In genomic region chr3:103382872-103383567, GRCm38 (mm10) we compare ENCODE assay signal across 8 mouse cellular contexts.
DNase-seq lines count a peak whose midpoint lies in the region; ATAC-seq and TF ChIP-seq lines count a peak whose summit lies in the region.

No protein-coding gene starts in this region.

- no peaks in the 10 kb centered on the region for H3K4me1 ChIP-seq in cortical plate, adult 2 months (ENCODE audit: control insufficient read depth, insufficient read depth, low read length)

- DNase-seq in ZHBTc4 (ENCODE audit: low read depth, low spot score): peak; percentile 93
- DNase-seq in gastrocnemius, postnatal 10 days: peak; percentile 98
- DNase-seq in induced T-regulatory cell, adult 2 months (ENCODE audit: low read depth): peak; percentile 97
- peak; percentile 59 to 77 for DNase-seq in left cerebral cortex, adult 8-10 months (ENCODE audit: low spot score in 2 of 2)
- DNase-seq in right cerebral cortex, postnatal 10 days (ENCODE audit: low spot score in 2 of 2): peak; percentile 90 to 94
- DNase-seq in urinary bladder, postnatal 14 days (ENCODE audit: low spot score): peak; percentile 95

- no peak for TF ChIP-seq POLR2A in cortical plate, adult 2 months (IDR thresholded peaks at IDR 0.05; ENCODE audit: extremely low read depth, insufficient read depth, low read length)

- H3K27ac ChIP-seq in cortical plate, adult 2 months (ENCODE audit: insufficient read depth, low read length): no peak overlapping the region

- H3K4me3 ChIP-seq in cortical plate, adult 2 months (ENCODE audit: insufficient read depth, low read length): no peak overlapping the region

- peak; percentile 86 for ATAC-seq in megakaryocyte progenitor cell, adult 5-6 weeks (replicated peaks; ENCODE audit: poor library complexity)

- peak; percentile 95 for TF ChIP-seq CTCF in cortical plate, adult 2 months (IDR thresholded peaks at IDR 0.05; ENCODE audit: extremely low read depth, insufficient read depth, low read length)
